Mouse (Mus musculus): ENCODE data around the gene Arfgef3.

GRCm38 (mm10) chr10:18597601-18598000 lies 146.1 kb downstream of the Arfgef3 start:
- TF ChIP-seq POLR2A (IDR thresholded peaks at IDR 0.05; ENCODE audit: low read depth, low read length) (no peak), CTCF (IDR thresholded peaks at IDR 0.05; ENCODE audit: borderline replicate concordance, insufficient read depth, low read length) (no peak)
